Mouse (Mus musculus) lung, postnatal 36 days (tissue): Measurements from ENCODE around the gene Mtm1.

Experiments
- DNase-seq: peaks from one replicate; pipeline ENCODE4 v3.0.0; 2022; ENCODE audit warnings: mixed read lengths

Gene Mtm1

DNA sequence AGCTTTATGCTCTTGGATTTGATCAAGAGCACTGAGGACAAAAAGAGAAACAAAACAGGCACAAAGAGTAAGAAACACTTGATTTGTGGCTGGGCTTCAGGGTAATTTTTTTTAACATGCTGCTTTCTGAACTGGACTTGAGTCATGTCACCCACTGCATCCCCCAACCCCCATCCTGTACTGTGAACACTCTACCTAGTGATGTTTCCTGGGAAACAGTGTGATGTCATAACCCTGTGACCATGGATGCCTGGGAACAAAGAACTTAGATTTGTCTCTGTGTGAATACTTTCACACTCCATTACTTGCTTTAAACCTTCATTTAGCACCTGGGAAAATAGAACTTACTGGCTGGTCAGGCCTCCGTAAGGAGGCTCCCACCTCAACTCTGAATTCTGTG is at the start of gene Mtm1:
Mtm1 (plus strand) TSS at position 301 of the 400 bp plus-strand sequence.
- DNase-seq, result no peak

GRCm38 (mm10) chrX:71181526-71181925 is 29.0 kb upstream of the Mtm1 start:
- no peak for DNase-seq

DNA sequence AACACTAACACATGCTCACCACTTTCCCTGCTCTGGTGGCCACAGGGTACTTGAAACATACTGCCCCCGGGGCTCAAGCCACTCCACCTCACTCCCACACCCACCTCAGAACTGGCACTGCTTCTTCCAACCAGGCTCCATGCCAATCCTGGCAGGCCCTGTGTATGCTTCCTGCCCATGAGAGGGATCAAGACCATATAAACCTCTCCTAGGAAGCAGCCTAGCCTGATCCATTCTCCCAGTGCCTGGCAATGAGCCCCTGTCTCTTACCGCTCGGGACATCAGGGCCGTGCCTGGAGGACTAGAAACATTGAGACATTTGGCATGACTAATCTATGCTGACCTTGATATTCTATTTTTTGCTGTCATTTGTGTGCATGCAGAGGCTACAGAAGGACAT is 26.9 kb upstream of the Mtm1 start:
- DNase-seq, result peak; percentile 12

DNA sequence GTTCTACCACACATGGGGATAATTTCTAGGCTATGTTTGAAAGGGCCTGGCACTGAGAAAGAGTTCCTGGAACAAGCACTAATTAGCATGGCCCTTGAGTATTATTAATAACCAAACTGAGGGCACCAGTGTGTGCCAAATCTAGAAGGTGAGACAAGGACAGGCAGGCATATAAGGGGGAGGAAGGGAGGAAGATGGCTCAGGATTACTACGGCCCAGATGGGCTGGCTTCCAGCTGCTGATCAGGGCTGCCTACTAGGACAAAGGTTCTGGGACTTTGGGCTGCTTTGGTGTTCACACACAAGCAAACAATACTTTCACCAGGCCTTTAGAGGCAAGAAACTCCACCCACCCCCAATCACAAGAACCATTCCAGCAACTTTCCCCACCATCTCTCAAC is 24.2 kb upstream of the Mtm1 start:
- DNase-seq, result no peak

DNA sequence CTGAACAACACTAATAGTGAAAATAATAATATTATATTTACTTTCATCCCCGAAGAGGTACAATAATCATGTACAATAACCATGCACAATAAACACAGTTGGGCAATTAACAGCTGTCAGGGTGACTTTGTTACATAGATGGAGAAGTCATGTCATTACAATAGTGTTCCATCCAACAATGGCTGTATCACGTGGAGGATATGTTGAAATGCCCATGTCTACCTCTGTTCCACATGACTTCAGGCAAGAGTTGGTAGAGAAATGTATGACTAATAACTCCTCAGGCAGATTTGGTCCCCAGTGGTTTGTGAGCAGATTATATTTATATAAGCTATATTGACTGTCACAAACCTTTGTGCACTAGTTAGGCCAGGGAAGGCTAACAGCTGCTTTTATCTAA is 5.8 kb upstream of the Mtm1 start:
- peak; percentile 23 for DNase-seq

DNA sequence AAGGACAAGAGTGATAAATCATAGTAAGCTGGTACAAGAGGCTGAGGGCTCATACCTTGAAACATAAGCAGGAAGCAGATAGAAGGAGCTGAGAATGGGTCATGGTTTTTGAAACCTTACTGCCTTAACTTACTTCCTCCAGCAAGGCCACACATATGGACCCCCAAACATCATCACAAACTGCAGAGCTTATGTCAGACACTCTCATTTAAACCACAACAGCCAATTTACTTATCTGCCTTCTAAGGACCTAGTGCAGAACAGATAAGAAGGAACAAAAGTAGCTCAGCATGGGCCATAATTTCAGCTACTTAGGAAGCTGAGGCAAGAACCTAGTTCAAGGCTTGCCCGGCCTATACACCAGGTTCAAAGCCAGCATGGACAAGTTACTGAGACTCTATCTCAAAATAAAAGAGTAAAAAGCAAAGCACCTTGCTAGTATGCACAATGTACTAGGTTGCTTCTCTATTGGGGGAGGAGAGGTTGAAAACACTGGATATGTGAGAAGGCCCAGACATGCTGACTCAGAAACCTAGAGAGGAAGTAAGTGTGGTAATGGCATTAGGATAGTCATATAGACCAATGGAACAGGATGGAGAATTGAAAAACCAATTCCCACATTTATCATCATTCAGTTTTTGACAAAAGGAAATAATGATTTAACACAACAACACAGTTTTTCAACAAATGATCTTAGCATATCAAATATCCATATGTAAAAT is 4.6 kb upstream of the Mtm1 start:
- DNase-seq, result no peak

DNA sequence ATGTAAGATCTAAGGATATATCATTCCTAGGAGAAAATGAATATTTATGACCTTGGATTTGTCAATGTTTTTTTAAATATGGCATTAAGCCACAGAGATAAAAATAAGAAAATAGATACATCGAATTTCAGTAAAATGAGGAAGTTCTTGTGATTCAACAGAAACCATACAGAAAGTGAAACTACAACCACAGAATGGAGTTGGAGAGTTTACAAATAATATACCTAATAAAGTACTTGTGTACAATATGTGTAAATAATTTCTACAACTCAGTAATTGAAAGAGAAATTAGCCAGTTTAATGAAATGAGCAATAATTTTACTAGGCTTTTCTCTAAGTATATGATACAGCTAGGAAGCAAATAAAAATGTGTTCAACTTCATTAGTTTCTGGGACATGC is 4.0 kb upstream of the Mtm1 start:
- no peak for DNase-seq

- DNase-seq, result no peak
Observed at GRCm38 (mm10) chrX:71212911-71213310, 2.3 kb downstream of the Mtm1 start.

DNA sequence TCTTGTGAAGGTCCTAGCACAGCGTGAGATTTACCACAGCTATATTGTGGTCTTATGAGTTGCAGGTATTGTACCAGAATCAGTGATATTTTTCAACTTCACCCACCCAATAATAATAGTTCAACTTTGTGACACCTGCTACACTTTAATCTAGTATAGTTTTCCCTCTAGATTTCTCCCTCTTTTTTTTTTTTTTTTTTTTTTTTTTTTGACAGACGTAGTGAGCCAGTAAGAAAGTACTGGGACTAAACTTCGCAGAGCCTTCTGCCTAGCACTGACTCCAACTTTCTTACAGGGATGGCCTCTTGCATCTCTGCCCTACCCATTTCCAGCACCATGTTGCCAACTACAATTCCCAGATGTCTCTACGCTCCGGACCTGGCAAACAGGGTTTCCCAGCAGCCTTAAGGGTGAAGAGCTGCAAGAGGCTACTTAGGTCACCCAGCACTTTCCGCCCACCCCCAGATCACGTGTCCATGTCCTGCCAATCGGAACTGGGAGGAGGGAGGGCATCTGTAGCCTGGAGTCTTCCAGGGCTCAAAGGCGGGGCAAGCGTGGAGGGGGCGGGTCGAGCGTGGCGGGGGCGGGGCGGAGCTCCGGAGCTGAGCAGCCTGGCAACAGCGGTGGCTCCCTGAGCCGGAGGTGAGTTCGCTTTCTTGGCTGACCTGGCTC is 4.0 kb downstream of the Mtm1 start:
- peak; percentile 96 for DNase-seq

DNA sequence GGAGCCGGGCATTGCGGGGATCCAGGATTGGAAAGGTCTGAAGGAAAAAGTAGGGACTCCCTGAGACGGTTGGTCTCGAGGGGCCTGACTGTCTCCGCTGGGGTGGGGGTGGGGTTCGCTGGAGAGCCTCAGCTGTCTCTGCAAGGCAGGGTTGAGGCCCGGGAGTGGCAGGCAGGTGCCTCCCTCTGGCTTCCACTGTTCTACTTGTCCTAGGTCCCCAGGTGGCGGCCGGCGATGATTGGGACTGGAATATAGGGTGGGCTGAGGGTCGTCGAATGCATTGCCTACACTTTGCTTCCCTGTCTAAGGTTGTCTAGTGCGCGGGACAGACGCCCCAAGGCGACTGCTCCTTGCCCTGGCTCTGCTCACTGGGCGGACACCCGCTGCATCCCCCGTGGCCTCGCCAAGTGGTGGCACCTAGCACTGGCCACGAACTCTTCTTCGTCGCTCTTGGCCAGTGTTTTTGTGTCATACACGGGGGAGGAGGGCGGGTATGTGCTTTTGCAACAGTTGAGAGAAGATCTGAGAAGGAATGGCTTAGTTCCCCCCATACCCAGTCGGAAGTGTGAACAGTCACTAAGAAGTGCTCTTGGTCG is 4.6 kb downstream of the Mtm1 start:
- DNase-seq, result peak; percentile 44

DNA sequence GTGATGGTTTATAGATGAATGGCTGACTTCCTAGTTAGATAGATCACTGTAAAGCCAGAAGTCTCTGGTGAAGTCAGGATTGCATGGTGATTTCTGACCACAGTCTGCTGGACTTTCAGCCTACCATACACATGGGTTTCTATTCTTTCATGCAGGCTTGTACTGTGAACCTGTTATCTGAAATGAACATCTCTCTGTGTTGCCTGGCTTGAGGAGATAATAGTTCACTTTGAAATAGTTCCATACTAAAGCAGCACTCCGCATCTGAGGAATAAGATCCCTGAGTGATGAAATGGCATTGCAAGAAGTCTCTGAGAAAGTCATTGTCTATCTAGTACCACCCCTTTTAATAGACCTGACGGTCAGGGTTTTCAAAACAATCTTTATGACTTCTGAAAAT is 6.3 kb downstream of the Mtm1 start:
- no peak for DNase-seq

GRCm38 (mm10) chrX:71218853-71219252 is 8.3 kb downstream of the Mtm1 start:
- no peak for DNase-seq

GRCm38 (mm10) chrX:71220896-71221295 is 10.3 kb downstream of the Mtm1 start:
- peak; percentile 51 for DNase-seq

GRCm38 (mm10) chrX:71222648-71223408 is 12.3 kb downstream of the Mtm1 start:
- no peak for DNase-seq

DNA sequence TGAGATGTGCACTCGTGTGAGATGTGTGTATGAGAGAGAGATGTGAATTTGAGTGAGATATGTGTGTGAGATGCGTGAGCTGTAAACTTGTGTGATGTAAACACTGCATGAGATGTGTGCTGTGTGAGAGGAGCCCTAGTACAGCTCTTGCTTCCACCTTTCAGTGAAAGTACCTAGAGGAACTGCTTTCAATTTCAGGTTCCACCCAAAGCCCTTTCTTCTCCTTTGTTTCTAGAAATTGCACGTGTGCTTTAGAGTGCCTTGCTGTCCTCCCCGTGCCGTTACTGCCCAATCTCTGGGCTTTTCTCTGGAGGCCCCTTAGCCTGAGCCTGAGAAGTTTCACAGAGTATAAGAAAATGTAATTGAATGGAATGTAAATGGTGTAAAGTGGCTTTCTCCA is 16.3 kb downstream of the Mtm1 start:
- no peak for DNase-seq

GRCm38 (mm10) chrX:71228200-71228599 is 17.6 kb downstream of the Mtm1 start:
- DNase-seq, result no peak

GRCm38 (mm10) chrX:71230847-71231246 is 20.3 kb downstream of the Mtm1 start:
- DNase-seq, result no peak

- no peak for DNase-seq
Observed at GRCm38 (mm10) chrX:71256422-71256821, 45.9 kb downstream of the Mtm1 start.

- DNase-seq, result no peak
Observed at GRCm38 (mm10) chrX:71260857-71261256, 50.3 kb downstream of the Mtm1 start.

GRCm38 (mm10) chrX:71264316-71264715 is 53.7 kb downstream of the Mtm1 start:
- DNase-seq, result no peak

GRCm38 (mm10) chrX:71268972-71269371 is 58.4 kb downstream of the Mtm1 start:
- no peak for DNase-seq

DNA sequence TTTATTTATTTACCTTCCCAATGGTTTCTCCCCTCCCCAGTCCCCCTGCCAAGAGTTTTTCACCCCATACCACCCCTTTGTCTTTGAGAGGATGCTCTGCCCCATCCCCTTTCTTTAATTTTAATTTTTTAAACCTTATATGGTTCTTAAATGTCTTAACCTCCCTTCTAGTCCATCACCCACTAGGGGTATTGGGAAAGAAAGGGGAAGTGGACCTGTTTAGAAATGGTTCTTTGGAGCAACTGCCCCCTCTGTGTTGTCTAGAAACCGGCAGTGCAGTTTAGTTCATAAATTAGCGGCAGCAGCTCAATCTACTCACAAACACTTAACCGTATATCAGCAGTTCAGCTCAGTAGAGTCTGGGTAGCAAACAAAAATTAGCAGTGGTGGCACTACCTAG is 63.6 kb downstream of the Mtm1 start:
- DNase-seq, result no peak

- DNase-seq, result peak; percentile 26
Observed at GRCm38 (mm10) chrX:71285473-71285872, 74.9 kb downstream of the Mtm1 start.

- DNase-seq, result no peak
Observed at GRCm38 (mm10) chrX:71287088-71287487, 76.5 kb downstream of the Mtm1 start.
